Mouse (Mus musculus): ENCODE results near the gene Nedd9. TPM values are rescaled to one million over a fixed set of nuclear protein-coding genes. Genes with fewer than 3 reads are reported as not detected.

Nedd9 gene
- total and polyA plus RNA-seq, 3 experiments, result 41.3 to 48.7 (median 42.5) TPM

DNA sequence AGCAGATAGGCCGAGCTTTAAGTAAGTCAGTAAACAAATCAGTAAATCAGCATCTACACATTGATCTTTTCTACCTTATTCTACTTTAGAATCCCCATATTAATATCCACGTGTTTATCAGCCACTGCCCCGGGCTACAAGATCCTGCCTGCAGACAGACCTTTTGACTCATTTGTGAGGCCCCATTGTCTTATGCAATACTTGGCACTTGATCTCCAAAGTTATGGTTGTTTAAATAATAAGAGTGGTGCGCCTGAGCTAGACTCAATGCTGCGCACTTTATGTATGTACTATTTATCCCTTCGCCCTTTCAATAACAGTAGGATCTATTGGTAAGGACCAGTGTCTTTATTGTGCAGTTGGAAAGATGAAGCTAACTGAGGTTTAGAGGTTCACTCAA lies 42.9 kb downstream of the Nedd9 start:
- in situ Hi-C loops (cut with MboI; ENCODE audit: low pct_ligation_motif_present, low pct_unique_long_range_greater_than_20kb, low sequenced_read_pairs) (no loop called here), dilution Hi-C loops (cut with MboI; ENCODE audit: extremely low pct_ligation_motif_present, extremely low pct_unique_long_range_greater_than_20kb, low sequenced_read_pairs) (no loop called here)
- Histone ChIP-seq H3K4me1 (ENCODE audit: control insufficient read depth in 1 of 2, insufficient read depth in 2 of 2) (peaks cover 29 to 65% of the 10 kb centered on the region in 2 experiments), H3K79me2 (replicated peaks; ENCODE audit: control insufficient read depth, extremely low read depth, insufficient read depth, poor library complexity, severe bottlenecking) (peaks cover 3% of the 10 kb centered on the region), H3K27ac (ENCODE audit: insufficient read depth, low read depth) (0 out of 2 replicates have a peak overlapping the region, but pooled peaks have one; percentile 36), H3K9ac (ENCODE audit: insufficient read depth, low read depth) (no peak overlapping the region), H3K9me3 (replicated peaks; ENCODE audit: low read length) (peaks cover under 1% of the 10 kb centered on the region), H3K4me2 (ENCODE audit: insufficient read depth, low read depth, poor library complexity, severe bottlenecking) (no peak overlapping the region), H3K27me3 (replicated peaks) (no peaks in the 10 kb centered on the region), H3K36me3 (replicated peaks in 1 of 2; ENCODE audit: control insufficient read depth in 1 of 2, insufficient read depth in 1 of 2, low read length in 1 of 2) (peaks cover 15 to 73% of the 10 kb centered on the region in 2 experiments), H3K4me3 (replicated peaks in 1 of 3; ENCODE audit: low read depth in 2 of 3, low read length in 2 of 3, poor library complexity in 1 of 3) (no peak overlapping the region)
- DNase-seq (ENCODE audit: extremely low read depth), result no peak
- TF ChIP-seq JUND (conservative IDR thresholded peaks at IDR 0.05; ENCODE audit: low read depth, low read length) (no peak), RAD21 (IDR thresholded peaks at IDR 0.05; ENCODE audit: low read depth, low read length) (no peak), SMC3 (IDR thresholded peaks at IDR 0.05; ENCODE audit: low read depth, low read length) (no peak), NELFE (IDR thresholded peaks at IDR 0.05; ENCODE audit: low read depth, low read length) (no peak)

DNA sequence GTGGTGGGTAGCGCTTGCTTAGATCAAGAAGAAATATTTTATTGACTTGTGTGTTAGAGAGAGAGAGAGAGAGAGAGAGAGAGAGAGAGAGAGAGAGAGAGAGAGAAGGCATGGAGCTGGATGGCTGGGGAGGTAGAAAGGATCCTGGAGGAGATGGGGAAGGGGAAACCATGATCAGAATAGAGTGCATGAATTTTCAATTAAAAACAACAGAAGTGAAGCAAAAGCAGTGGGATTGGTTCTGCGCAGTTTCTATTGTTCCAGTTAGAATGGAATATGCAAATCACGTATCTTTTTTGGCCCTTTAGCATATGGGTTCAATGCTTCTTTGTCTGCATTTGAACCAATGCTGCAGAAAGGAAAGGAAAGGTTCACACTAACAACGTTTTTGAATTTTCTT lies 45.0 kb downstream of the Nedd9 start:
- H3K4me2 ChIP-seq (ENCODE audit: insufficient read depth, low read depth, poor library complexity, severe bottlenecking), result no peak overlapping the region
- H3K9ac ChIP-seq (ENCODE audit: insufficient read depth, low read depth), result no peak overlapping the region
- H3K36me3 ChIP-seq (replicated peaks in 1 of 2; ENCODE audit: control insufficient read depth in 1 of 2, insufficient read depth in 1 of 2, low read length in 1 of 2), result peaks cover 19 to 71% of the 10 kb centered on the region in 2 experiments
- H3K9me3 ChIP-seq (replicated peaks; ENCODE audit: low read length), result peaks cover 6% of the 10 kb centered on the region
- H3K4me3 ChIP-seq (replicated peaks in 1 of 3; ENCODE audit: low read depth in 2 of 3, low read length in 2 of 3, poor library complexity in 1 of 3), result no peak overlapping the region
- dilution Hi-C loops (cut with MboI; ENCODE audit: extremely low pct_ligation_motif_present, extremely low pct_unique_long_range_greater_than_20kb, low sequenced_read_pairs) (no loop called here), in situ Hi-C loops (cut with MboI; ENCODE audit: low pct_ligation_motif_present, low pct_unique_long_range_greater_than_20kb, low sequenced_read_pairs) (no loop called here)
- TF ChIP-seq ZMIZ1 (IDR thresholded peaks at IDR 0.05; ENCODE audit: low read depth, low read length), result no peak
- no peak for TF ChIP-seq CHD1 (IDR thresholded peaks at IDR 0.05; ENCODE audit: low read depth, low read length)
- TF ChIP-seq ZKSCAN1 (IDR thresholded peaks at IDR 0.05; ENCODE audit: borderline replicate concordance, low read depth, low read length), result no peak
- TF ChIP-seq POLR2AphosphoS2 (IDR thresholded peaks at IDR 0.05; ENCODE audit: low read depth, low read length), result no peak
- TF ChIP-seq RAD21 (IDR thresholded peaks at IDR 0.05; ENCODE audit: low read depth, low read length), result no peak
- no peak for TF ChIP-seq MXI1 (IDR thresholded peaks at IDR 0.05; ENCODE audit: low read depth, low read length)
- no peak for TF ChIP-seq USF1 (IDR thresholded peaks at IDR 0.05; ENCODE audit: low read depth, low read length)
- H3K4me1 ChIP-seq (ENCODE audit: control insufficient read depth in 1 of 2, insufficient read depth in 2 of 2), result peaks cover 25 to 54% of the 10 kb centered on the region in 2 experiments
- H3K27ac ChIP-seq (ENCODE audit: insufficient read depth, low read depth), result no peak overlapping the region
- DNase-seq (ENCODE audit: extremely low read depth), result no peak
- peaks cover 3% of the 10 kb centered on the region for H3K79me2 ChIP-seq (replicated peaks; ENCODE audit: control insufficient read depth, extremely low read depth, insufficient read depth, poor library complexity, severe bottlenecking)
- H3K27me3 ChIP-seq (replicated peaks), result no peaks in the 10 kb centered on the region

- H3K9me3 ChIP-seq (replicated peaks; ENCODE audit: low read length), result peaks cover 6% of the 10 kb centered on the region
- H3K4me3 ChIP-seq (replicated peaks in 1 of 3; ENCODE audit: low read depth in 2 of 3, low read length in 2 of 3, poor library complexity in 1 of 3), result no peak overlapping the region
- H3K27ac ChIP-seq (ENCODE audit: insufficient read depth, low read depth), result no peak overlapping the region
- no peak overlapping the region for H3K4me2 ChIP-seq (ENCODE audit: insufficient read depth, low read depth, poor library complexity, severe bottlenecking)
- H3K36me3 ChIP-seq (replicated peaks in 1 of 2; ENCODE audit: control insufficient read depth in 1 of 2, insufficient read depth in 1 of 2, low read length in 1 of 2), result peaks cover 18 to 72% of the 10 kb centered on the region in 2 experiments
- H3K79me2 ChIP-seq (replicated peaks; ENCODE audit: control insufficient read depth, extremely low read depth, insufficient read depth, poor library complexity, severe bottlenecking), result peaks cover 3% of the 10 kb centered on the region; the same call in 1 of the 2 replicates
- DNase-seq (ENCODE audit: extremely low read depth), result no peak
- dilution Hi-C loops (cut with MboI; ENCODE audit: extremely low pct_ligation_motif_present, extremely low pct_unique_long_range_greater_than_20kb, low sequenced_read_pairs) (no loop called here), in situ Hi-C loops (cut with MboI; ENCODE audit: low pct_ligation_motif_present, low pct_unique_long_range_greater_than_20kb, low sequenced_read_pairs) (no loop called here)
- H3K9ac ChIP-seq (ENCODE audit: insufficient read depth, low read depth), result no peak overlapping the region
- no peaks in the 10 kb centered on the region for H3K27me3 ChIP-seq (replicated peaks)
- TF ChIP-seq PAX5 (IDR thresholded peaks at IDR 0.05; ENCODE audit: low read length) (no peak), USF1 (IDR thresholded peaks at IDR 0.05; ENCODE audit: low read depth, low read length) (no peak), SIN3A (IDR thresholded peaks at IDR 0.05; ENCODE audit: low read length) (no peak), ELF1 (IDR thresholded peaks at IDR 0.05; ENCODE audit: low read depth, low read length) (no peak), ZKSCAN1 (IDR thresholded peaks at IDR 0.05; ENCODE audit: borderline replicate concordance, low read depth, low read length) (no peak), UBTF (IDR thresholded peaks at IDR 0.05; ENCODE audit: low read depth, low read length) (no peak), MAX (IDR thresholded peaks at IDR 0.05; ENCODE audit: low read length) (no peak), POLR2A (IDR thresholded peaks at IDR 0.05; ENCODE audit: low read depth, low read length) (no peak), RAD21 (IDR thresholded peaks at IDR 0.05; ENCODE audit: low read depth, low read length) (no peak), CHD1 (IDR thresholded peaks at IDR 0.05; ENCODE audit: low read depth, low read length) (no peak), RCOR1 (conservative IDR thresholded peaks at IDR 0.05; ENCODE audit: low read depth, low read length) (no peak), CTCF (conservative IDR thresholded peaks at IDR 0.05 in 1 of 2, IDR thresholded peaks at IDR 0.05 in 1 of 2; ENCODE audit: low read depth in 2 of 2, low read length in 2 of 2) (no peak), JUND (conservative IDR thresholded peaks at IDR 0.05; ENCODE audit: low read depth, low read length) (no peak), MXI1 (IDR thresholded peaks at IDR 0.05; ENCODE audit: low read depth, low read length) (no peak), MEF2A (IDR thresholded peaks at IDR 0.05; ENCODE audit: borderline replicate concordance, low read depth, low read length) (no peak), KAT2A (IDR thresholded peaks at IDR 0.05; ENCODE audit: insufficient replicate concordance, low read length) (no peak), TCF12 (IDR thresholded peaks at IDR 0.05; ENCODE audit: low read depth, low read length) (no peak), ZMIZ1 (IDR thresholded peaks at IDR 0.05; ENCODE audit: low read depth, low read length) (no peak), TBP (conservative IDR thresholded peaks at IDR 0.05; ENCODE audit: low read depth, low read length) (no peak)
- H3K4me1 ChIP-seq (ENCODE audit: control insufficient read depth in 1 of 2, insufficient read depth in 2 of 2), result peaks cover 16 to 53% of the 10 kb centered on the region in 2 experiments
Observed at GRCm38 (mm10) chr13:41440205-41440604, 47.0 kb downstream of the Nedd9 start.
